Mouse (Mus musculus): ENCODE measurements around the gene Ston2. TPM values are rescaled to one million over a fixed set of nuclear protein-coding genes. Genes with fewer than 3 reads are reported as not detected.

Ston2 gene
- polyA plus RNA-seq, 1 experiment from 2014 or later: 6.7 TPM

GRCm38 (mm10) chr12:91685674-91686290 is 102.4 kb downstream of the Ston2 start:
- peaks cover 32% of the 10 kb centered on the region for H3K4me1 ChIP-seq (replicated peaks)
- H3K27ac ChIP-seq (replicated peaks): peak overlapping the region; percentile 78; the same call in 1 of the 2 replicates
- no peaks in the 10 kb centered on the region for H3K9me3 ChIP-seq
- no peaks in the 10 kb centered on the region for H3K27me3 ChIP-seq
- no peak overlapping the region for H3K4me3 ChIP-seq
- no peaks in the 10 kb centered on the region for H3K36me3 ChIP-seq
- H3K9ac ChIP-seq: no peak overlapping the region
- WGBS: 25% methylated on average over 13 of the region's 13 CpGs
- 0 out of 2 replicates have a peak overlapping the region, but pooled peaks have one; percentile 49 for H3K4me2 ChIP-seq
- ATAC-seq (ENCODE audit: low FRiP score, low read depth): no peak

DNA sequence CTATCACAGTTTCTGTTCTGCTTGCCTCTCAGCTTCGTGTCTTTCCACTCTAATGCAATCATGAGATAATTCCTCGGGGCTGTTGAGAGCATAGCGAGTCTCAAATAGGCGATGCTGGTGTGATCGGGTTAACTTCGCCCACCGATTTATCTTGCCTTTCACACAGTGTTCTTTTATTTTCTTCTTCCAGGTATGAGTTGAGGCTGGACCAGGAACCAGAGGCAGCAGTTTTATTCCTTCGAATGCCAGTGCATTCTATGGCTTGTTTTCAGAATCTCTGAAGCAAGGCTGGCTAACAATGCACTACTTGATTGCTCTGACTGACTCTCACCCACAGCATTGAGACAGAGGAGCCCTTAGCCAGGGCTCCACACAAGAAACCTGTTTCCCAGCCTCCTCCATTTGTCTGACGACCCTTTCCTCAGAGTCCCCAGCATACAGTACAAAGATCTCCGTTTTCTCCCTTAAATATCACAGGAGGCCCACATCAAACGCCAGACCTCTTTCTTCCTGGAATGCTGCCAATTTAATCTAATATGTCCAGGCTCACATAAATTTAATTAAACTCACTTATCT is 103.3 kb downstream of the Ston2 start:
- Histone ChIP-seq H3K4me1 (replicated peaks) (peaks cover 36% of the 10 kb centered on the region), H3K9ac (peak overlapping the region; percentile 13; the same call in 1 of the 2 replicates), H3K36me3 (no peaks in the 10 kb centered on the region), H3K4me3 (0 out of 2 replicates have a peak overlapping the region, but pooled peaks have one; percentile 10), H3K9me3 (no peaks in the 10 kb centered on the region), H3K27me3 (no peaks in the 10 kb centered on the region), H3K4me2 (peak overlapping the region; percentile 49), H3K27ac (replicated peaks) (peak overlapping the region; percentile 78)
- 16% methylated on average over 11 of the region's 11 CpGs for WGBS
- ATAC-seq (ENCODE audit: low FRiP score, low read depth): peak; percentile 36; the same call in 1 of the 2 replicates

GRCm38 (mm10) chr12:91684101-91684839 is 103.9 kb downstream of the Ston2 start:
- peak overlapping the region; percentile 13; the same call in 1 of the 2 replicates for H3K9ac ChIP-seq
- peak; percentile 75 for ATAC-seq (ENCODE audit: low FRiP score, low read depth)
- peak overlapping the region; percentile 78 for H3K27ac ChIP-seq (replicated peaks)
- no peaks in the 10 kb centered on the region for H3K27me3 ChIP-seq
- 0 out of 2 replicates have a peak overlapping the region, but pooled peaks have one; percentile 10 for H3K4me3 ChIP-seq
- H3K9me3 ChIP-seq: no peaks in the 10 kb centered on the region
- WGBS: 10% methylated on average over 15 of the region's 15 CpGs
- no peaks in the 10 kb centered on the region for H3K36me3 ChIP-seq
- peaks cover 41% of the 10 kb centered on the region for H3K4me1 ChIP-seq (replicated peaks)
- peak overlapping the region; percentile 49 for H3K4me2 ChIP-seq

DNA sequence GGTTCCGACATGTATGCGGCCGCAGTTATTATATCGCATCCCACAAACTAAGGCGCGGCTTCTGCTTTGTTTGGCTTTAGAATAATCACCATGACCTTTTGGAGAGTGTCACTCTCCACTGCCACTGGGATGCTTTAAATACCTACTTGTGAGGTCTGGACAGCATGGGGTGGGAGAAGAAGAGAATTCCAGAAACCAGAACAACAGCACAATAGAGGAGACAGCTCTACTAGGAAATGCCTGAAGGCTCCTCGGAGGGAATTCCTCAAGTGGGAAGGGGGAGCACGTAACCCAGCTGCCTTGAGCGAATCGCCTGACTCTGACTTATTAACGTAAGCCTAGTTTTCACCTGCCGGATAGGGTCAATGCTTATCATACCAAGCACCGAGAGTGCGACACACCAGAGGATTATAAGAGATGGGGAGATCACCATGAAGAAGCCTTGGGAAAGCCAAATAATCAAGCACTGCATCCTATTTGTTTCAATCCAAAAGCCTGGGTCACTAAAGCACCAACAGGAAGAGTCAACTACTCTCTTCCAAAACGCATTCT is 104.6 kb downstream of the Ston2 start:
- Histone ChIP-seq H3K9me3 (no peaks in the 10 kb centered on the region), H3K27ac (replicated peaks) (peak overlapping the region; percentile 78), H3K36me3 (no peaks in the 10 kb centered on the region), H3K4me3 (no peak overlapping the region), H3K9ac (no peak overlapping the region), H3K27me3 (no peaks in the 10 kb centered on the region), H3K4me1 (replicated peaks) (peaks cover 44% of the 10 kb centered on the region), H3K4me2 (peak overlapping the region; percentile 49)
- no peak for ATAC-seq (ENCODE audit: low FRiP score, low read depth)
- WGBS: 19% methylated on average over 15 of the region's 15 CpGs

DNA sequence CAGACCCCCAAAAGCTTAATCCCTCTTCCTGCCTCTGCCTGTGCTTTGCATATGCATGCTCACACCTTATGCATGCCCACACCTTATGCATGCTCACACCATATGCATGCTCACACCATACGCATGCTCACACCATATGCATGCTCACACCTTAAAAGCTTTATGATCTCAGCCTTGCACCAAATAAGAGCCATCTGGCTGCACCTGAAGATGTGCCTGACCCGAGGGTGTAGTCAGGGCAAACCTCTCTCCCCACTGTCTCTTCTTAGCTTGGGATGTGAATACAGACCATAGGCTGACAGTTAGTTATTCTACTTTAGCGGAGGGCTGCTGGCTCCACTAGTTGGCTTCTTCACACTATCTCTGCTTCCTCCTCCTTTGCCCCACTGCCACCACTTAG is 105.1 kb downstream of the Ston2 start:
- H3K9me3 ChIP-seq: no peaks in the 10 kb centered on the region
- no peaks in the 10 kb centered on the region for H3K27me3 ChIP-seq
- peaks cover 44% of the 10 kb centered on the region for H3K4me1 ChIP-seq (replicated peaks)
- H3K4me2 ChIP-seq: peak overlapping the region; percentile 49
- H3K4me3 ChIP-seq: no peak overlapping the region
- H3K36me3 ChIP-seq: no peaks in the 10 kb centered on the region
- no peak for ATAC-seq (ENCODE audit: low FRiP score, low read depth)
- 52% methylated on average over 3 of the region's 3 CpGs for WGBS
- H3K27ac ChIP-seq (replicated peaks): no peak overlapping the region
- H3K9ac ChIP-seq: no peak overlapping the region

DNA sequence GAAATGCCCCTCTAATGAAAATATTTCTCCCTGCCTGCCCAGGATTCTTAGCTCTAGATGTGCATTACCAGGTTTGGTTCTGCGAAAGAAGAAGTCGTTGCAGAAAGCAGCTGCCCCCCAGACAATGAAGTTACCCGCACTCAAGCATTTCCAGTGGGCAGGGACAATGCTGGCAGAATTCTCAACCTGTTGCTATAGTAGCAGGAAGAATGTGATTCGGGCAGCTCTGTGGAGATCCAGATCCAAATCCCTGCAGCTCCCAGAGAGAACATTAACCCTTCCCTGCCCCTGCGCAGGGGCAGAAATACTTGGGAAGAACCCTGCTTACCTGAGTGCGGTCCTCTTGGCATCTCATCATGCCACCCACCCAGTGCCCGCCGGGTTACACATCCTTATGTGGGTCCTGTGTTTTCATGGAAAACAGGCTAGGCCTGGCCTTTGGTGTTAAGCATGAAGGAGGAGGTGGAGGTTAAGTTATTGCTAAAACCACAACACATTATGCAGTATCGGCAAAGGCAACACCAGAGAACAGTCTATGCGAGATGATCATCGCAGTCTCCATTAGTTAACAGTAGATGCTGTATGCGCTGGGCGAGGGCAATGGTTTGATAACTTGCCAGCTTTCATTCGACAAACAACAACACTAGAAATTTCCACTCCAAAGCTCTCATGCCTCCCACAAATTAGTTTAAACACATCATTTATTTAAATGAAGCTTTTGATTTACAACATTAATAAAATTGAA is 108.7 kb downstream of the Ston2 start:
- no peak overlapping the region for H3K4me3 ChIP-seq
- H3K36me3 ChIP-seq: no peaks in the 10 kb centered on the region
- peak; percentile 60; the same call in 1 of the 2 replicates for ATAC-seq (ENCODE audit: low FRiP score, low read depth)
- peak overlapping the region; percentile 57; the same call in 1 of the 2 replicates for H3K27ac ChIP-seq (replicated peaks)
- no peak overlapping the region for H3K9ac ChIP-seq
- no peaks in the 10 kb centered on the region for H3K9me3 ChIP-seq
- WGBS: 21% methylated on average over 14 of the region's 14 CpGs
- no peaks in the 10 kb centered on the region for H3K27me3 ChIP-seq
- peak overlapping the region; percentile 37 for H3K4me2 ChIP-seq
- H3K4me1 ChIP-seq (replicated peaks): peaks cover 28% of the 10 kb centered on the region

DNA sequence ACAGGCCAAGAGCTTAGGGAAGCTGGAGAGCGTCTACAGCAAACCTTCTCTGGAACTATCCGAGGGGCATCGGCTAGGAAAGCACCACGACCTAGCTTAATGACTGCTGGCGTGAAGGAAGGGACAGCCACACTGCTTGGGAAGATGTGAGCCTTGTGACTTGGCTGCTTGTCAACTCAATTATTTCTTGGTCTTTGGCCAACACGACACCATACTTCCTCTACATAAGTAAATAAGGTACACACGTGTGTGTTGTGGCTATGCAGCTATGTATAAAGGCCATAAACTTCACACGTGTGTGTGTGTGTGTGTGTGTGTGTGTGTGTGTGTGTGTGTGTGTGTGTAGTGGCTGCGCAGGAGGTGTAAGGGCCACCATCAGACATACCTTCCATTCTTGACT is 112.2 kb downstream of the Ston2 start:
- peaks cover 11% of the 10 kb centered on the region for H3K4me1 ChIP-seq (replicated peaks)
- no peaks in the 10 kb centered on the region for H3K9me3 ChIP-seq
- 53% methylated on average over 9 of the region's 9 CpGs for WGBS
- H3K9ac ChIP-seq: no peak overlapping the region
- H3K27me3 ChIP-seq: no peaks in the 10 kb centered on the region
- H3K4me3 ChIP-seq: no peak overlapping the region
- no peaks in the 10 kb centered on the region for H3K36me3 ChIP-seq
- ATAC-seq (ENCODE audit: low FRiP score, low read depth): no peak
- H3K4me2 ChIP-seq: no peak overlapping the region
- H3K27ac ChIP-seq (replicated peaks): no peak overlapping the region

GRCm38 (mm10) chr12:91673141-91673540 is 115.0 kb downstream of the Ston2 start:
- Histone ChIP-seq H3K4me3 (no peak overlapping the region), H3K36me3 (no peaks in the 10 kb centered on the region), H3K4me2 (no peak overlapping the region), H3K4me1 (replicated peaks) (peaks cover 4% of the 10 kb centered on the region; the same call in 1 of the 2 replicates), H3K27ac (replicated peaks) (no peak overlapping the region), H3K9ac (no peak overlapping the region), H3K9me3 (no peaks in the 10 kb centered on the region), H3K27me3 (no peaks in the 10 kb centered on the region)
- ATAC-seq (ENCODE audit: low FRiP score, low read depth): no peak
- 75% methylated on average over 6 of the region's 6 CpGs for WGBS

- no peaks in the 10 kb centered on the region for H3K9me3 ChIP-seq
- H3K36me3 ChIP-seq: no peaks in the 10 kb centered on the region
- no peaks in the 10 kb centered on the region for H3K27me3 ChIP-seq
- H3K9ac ChIP-seq: no peak overlapping the region
- ATAC-seq (ENCODE audit: low FRiP score, low read depth): peak; percentile 73
- WGBS: 60% methylated on average over 7 of the region's 7 CpGs
- 0 out of 2 replicates have a peak overlapping the region, but pooled peaks have one; percentile 6 for H3K27ac ChIP-seq (replicated peaks)
- H3K4me2 ChIP-seq: no peak overlapping the region
- H3K4me1 ChIP-seq (replicated peaks): peaks cover 10% of the 10 kb centered on the region
- H3K4me3 ChIP-seq: no peak overlapping the region
Observed at GRCm38 (mm10) chr12:91672528-91672927, 115.7 kb downstream of the Ston2 start.

- Histone ChIP-seq H3K27ac (replicated peaks) (no peak overlapping the region), H3K4me1 (replicated peaks) (peaks cover 15% of the 10 kb centered on the region), H3K9me3 (no peaks in the 10 kb centered on the region), H3K4me2 (no peak overlapping the region), H3K4me3 (no peak overlapping the region), H3K9ac (no peak overlapping the region), H3K27me3 (no peaks in the 10 kb centered on the region), H3K36me3 (no peaks in the 10 kb centered on the region)
- ATAC-seq (ENCODE audit: low FRiP score, low read depth): no peak
- WGBS: 62% methylated on average over 16 of the region's 16 CpGs
Observed at GRCm38 (mm10) chr12:91668529-91669245, 119.5 kb downstream of the Ston2 start.

DNA sequence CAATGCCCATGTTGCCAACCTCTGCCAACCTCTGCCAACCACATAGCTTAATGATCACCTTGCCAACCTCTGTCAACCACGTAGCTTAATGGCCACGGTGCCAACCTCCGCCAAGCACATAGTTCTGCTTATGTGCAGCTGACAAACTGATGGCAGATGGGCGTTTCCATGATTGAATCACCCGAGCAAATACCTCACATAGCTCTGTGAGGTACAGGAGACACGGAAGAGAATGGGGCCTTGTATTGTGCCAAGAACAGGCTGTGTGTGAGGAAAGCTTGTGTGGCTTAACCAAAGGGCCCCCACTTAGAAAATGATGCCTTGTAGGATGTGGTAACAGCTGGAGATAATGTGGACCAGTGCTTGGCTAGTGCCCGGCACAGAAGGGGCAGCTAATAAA is 120.4 kb downstream of the Ston2 start:
- ATAC-seq (ENCODE audit: low FRiP score, low read depth): no peak; the same call in 1 of the 2 replicates
- Histone ChIP-seq H3K9me3 (no peaks in the 10 kb centered on the region), H3K4me2 (no peak overlapping the region), H3K4me1 (replicated peaks) (peaks cover 15% of the 10 kb centered on the region), H3K4me3 (no peak overlapping the region), H3K9ac (no peak overlapping the region), H3K27ac (replicated peaks) (no peak overlapping the region), H3K36me3 (no peaks in the 10 kb centered on the region), H3K27me3 (no peaks in the 10 kb centered on the region)
- 54% methylated on average over 7 of the region's 7 CpGs for WGBS
